Mouse (Mus musculus): ENCODE data around the gene Prrc2a. TPM values are rescaled to one million over a fixed set of nuclear protein-coding genes. Genes with fewer than 3 reads are reported as not detected.

Prrc2a gene
- polyA plus RNA-seq, 1 experiment from 2014 or later: 300 TPM

DNA sequence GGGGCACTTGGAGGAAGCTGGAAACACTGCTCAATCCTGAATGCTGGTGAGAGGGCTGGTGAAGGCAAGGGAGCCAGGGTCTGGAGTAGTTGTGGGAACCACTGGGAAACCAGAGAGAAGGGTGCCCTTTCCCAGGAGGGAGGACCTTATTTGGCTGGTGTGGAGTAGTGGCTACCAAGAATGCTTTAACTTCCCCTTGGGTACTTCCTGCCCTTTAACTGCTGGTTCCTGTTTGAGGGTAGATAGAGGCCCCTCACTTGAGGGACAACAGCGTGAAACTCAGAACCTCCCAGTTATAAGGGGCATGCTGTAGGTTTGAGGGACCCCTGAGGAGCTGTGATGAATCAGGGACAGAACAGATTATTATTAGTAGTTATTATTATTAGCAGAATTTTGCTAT, 24.5 kb upstream of the Prrc2a start:
- no peak for ATAC-seq
- no peak for TF ChIP-seq CTCF (IDR thresholded peaks at IDR 0.05)
- ChIA-PET POLR2A (interaction anchor here (0.9 kb wide), 1 partner anchor 338 kb away, joined by 3 read pairs; no protein-coding TSS in a partner anchor), CTCF (interaction anchor here (1.0 kb wide), 1 partner anchor 14 kb away, joined by 3 read pairs; no protein-coding TSS in a partner anchor)
- no peaks in the 10 kb centered on the region for H3K27me3 ChIP-seq
- in situ Hi-C loops (cut with MboI; ENCODE audit: low pct_unique_long_range_greater_than_20kb): no loop called here
- DNase-seq (ENCODE audit: low read depth, low spot score): no peak

- TF ChIP-seq CTCF (IDR thresholded peaks at IDR 0.05): no peak
- ATAC-seq (no peak), DNase-seq (ENCODE audit: low read depth, low spot score) (no peak)
- H3K27me3 ChIP-seq: no peaks in the 10 kb centered on the region
- POLR2A ChIA-PET: interaction anchor here (1.0 kb wide), 1 partner anchor 43 kb away, joined by 3 read pairs; no protein-coding TSS in a partner anchor
- in situ Hi-C loops (cut with MboI; ENCODE audit: low pct_unique_long_range_greater_than_20kb): no loop called here
- CTCF ChIA-PET: no interaction called here
Measured at GRCm38 (mm10) chr17:35187959-35188610, 23.4 kb upstream of the Prrc2a start, which contains the start of gene Lst1. Gene Lst1, minus strand, starts transcription at chr17:35188439.

GRCm38 (mm10) chr17:35187345-35187744, 22.6 kb upstream of the Prrc2a start:
- TF ChIP-seq CTCF (IDR thresholded peaks at IDR 0.05): no peak
- CTCF ChIA-PET: interaction anchor here (1.0 kb wide), 1 partner anchor 41 kb away, joined by 3 read pairs; no protein-coding TSS in a partner anchor
- ATAC-seq: no peak
- in situ Hi-C loops (cut with MboI; ENCODE audit: low pct_unique_long_range_greater_than_20kb): no loop called here
- POLR2A ChIA-PET: interaction anchor here (1.0 kb wide), 1 partner anchor 44 kb away, joined by 3 read pairs; no protein-coding TSS in a partner anchor
- no peaks in the 10 kb centered on the region for H3K27me3 ChIP-seq
- no peak for DNase-seq (ENCODE audit: low read depth, low spot score)

DNA sequence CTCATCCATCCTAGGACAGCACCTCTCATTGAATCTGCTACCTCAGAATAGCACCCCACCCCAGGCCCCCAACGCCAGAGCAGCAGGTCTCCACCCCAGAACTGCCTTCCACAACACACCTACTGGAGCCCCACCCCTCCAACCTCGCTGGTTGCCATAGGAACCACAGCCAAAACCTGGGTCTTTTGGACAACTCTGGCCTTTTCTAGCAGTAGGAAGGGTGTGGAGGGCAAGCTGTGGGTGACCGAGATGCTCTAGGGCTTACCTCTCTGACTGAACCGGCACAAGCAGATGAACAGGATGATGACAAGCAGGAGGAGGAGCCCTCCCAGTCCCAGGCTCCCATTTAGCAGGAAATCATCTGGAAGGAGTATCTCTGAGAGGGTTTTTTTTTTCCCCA, 22.0 kb upstream of the Prrc2a start:
- no peak for TF ChIP-seq CTCF (IDR thresholded peaks at IDR 0.05)
- ChIA-PET CTCF (interaction anchor here (1.0 kb wide), 1 partner anchor 42 kb away, joined by 3 read pairs; no protein-coding TSS in a partner anchor), POLR2A (no interaction called here)
- ATAC-seq (no peak), DNase-seq (ENCODE audit: low read depth, low spot score) (no peak)
- in situ Hi-C loops (cut with MboI; ENCODE audit: low pct_unique_long_range_greater_than_20kb): no loop called here
- no peaks in the 10 kb centered on the region for H3K27me3 ChIP-seq

DNA sequence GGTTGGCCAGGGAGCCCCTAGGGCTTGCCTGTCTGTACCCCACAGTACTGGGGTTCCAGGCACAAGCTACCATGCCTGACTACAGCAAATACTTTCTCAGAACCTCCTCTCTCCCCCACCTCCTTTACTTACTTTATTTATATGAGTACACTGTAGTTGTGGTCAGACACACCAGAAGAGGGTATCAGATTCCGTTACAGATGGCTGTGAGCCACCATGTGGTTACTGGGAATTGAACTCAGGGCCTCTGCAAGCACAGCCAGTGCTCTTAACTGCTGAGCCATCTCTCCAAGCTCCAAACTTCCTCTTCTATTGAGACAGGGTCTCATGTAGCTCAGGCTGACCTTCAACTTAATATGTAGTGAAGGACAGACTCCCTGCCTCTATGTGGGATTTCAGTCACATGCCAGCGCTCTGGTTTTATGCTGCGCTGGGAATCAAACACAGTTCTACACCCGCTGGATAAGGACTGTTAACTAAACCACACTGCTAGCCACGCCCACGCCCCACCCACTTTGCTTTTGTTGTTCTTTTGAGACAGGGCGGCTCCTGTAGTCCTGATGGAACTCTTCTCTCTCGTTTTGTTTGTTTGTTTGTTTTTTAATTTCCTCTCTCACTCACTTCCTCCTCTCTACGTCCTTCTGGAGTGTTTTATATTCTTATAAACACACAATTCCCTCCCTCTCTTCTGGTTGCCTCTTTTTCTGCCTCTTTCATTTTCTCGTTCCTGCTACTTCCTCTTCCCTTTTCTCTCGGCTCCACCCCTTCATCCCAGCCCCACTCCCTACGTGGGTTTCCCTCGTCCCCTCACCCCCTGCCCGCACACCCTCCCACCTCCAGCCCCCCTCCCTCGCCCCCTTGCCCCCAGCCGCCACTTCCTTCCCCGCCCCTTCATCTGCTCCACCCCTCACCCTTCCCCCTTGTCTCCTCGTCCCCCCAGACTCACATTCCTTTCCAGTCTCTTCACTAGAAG, 21.2 kb upstream of the Prrc2a start:
- DNase-seq (ENCODE audit: low read depth, low spot score) (no peak), ATAC-seq (no peak)
- ChIA-PET CTCF (interaction anchor here (1.2 to 3.9 kb wide), 3 partner anchors 9 to 19 kb away, joined by 3 to 13 read pairs (median 12); no protein-coding TSS in a partner anchor), POLR2A (no interaction called here)
- TF ChIP-seq CTCF (IDR thresholded peaks at IDR 0.05): no peak
- in situ Hi-C loops (cut with MboI; ENCODE audit: low pct_unique_long_range_greater_than_20kb): no loop called here
- no peaks in the 10 kb centered on the region for H3K27me3 ChIP-seq

DNA sequence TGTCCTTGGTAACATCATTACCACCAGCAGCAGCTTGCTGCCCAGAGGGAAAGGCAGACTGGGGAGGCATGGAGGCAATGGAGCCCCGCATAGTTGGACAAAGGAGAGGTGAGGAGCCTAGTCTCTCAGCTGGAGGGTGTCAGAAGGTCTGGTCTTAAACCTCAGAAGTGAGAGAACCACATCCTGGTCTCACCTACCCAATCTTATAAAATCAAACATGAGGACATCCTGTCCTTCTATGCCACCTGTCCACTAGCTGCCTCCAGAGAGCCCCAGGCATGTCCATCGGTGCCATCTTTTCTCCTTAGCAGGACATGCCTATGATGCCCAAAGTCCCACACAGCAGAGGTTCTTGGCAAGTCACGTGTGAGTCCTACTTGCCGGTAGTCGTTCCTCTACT, 15.4 kb upstream of the Prrc2a start:
- in situ Hi-C loops (cut with MboI; ENCODE audit: low pct_unique_long_range_greater_than_20kb): no loop called here
- ChIA-PET CTCF (interaction anchor here (0.8 to 1.0 kb wide), 3 partner anchors 11 to 53 kb away, joined by 3 to 5 read pairs (median 4); no protein-coding TSS in a partner anchor), POLR2A (interaction anchor here (0.6 kb wide), 1 partner anchor 9 kb away, joined by 3 read pairs; no protein-coding TSS in a partner anchor)
- H3K27me3 ChIP-seq: no peaks in the 10 kb centered on the region
- ATAC-seq (no peak), DNase-seq (ENCODE audit: low read depth, low spot score) (no peak)
- TF ChIP-seq CTCF (IDR thresholded peaks at IDR 0.05): no peak

DNA sequence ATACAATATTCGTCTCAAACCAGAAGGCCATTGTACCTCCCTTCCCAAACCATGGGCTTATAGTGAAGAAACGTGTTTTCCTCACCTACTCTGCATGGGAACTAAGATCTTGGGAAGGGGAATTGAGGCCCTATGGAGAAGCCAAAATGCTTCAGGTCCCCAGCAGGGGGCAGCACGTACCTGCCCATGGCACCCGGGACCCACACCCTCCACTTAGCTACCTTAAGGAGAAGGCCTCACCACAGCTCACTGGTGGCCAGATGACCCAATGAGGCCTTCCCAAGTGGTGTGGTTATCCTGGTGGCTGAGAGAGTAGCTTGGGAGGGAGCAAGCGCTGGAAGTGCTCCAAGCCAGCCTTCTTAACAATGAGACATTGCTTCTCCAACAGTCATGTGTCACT, 13.8 kb upstream of the Prrc2a start:
- in situ Hi-C loops (cut with MboI; ENCODE audit: low pct_unique_long_range_greater_than_20kb): no loop called here
- TF ChIP-seq CTCF (IDR thresholded peaks at IDR 0.05): peak; percentile 93
- ChIA-PET CTCF (interaction anchor here (0.6 to 2.0 kb wide), 11 partner anchors 10 to 194 kb away, joined by 3 to 24 read pairs (median 3); no protein-coding TSS in a partner anchor), POLR2A (no interaction called here)
- no peaks in the 10 kb centered on the region for H3K27me3 ChIP-seq
- ATAC-seq (peak; percentile 82), DNase-seq (ENCODE audit: low read depth, low spot score) (peak; percentile 15)

GRCm38 (mm10) chr17:35175968-35176367, 11.3 kb upstream of the Prrc2a start, which contains the start of gene Aif1:
Gene Aif1, minus strand, starts transcription at chr17:35176068.
- no peak for DNase-seq (ENCODE audit: low read depth, low spot score)
- H3K27me3 ChIP-seq: no peaks in the 10 kb centered on the region
- no peak for ATAC-seq
- CTCF ChIA-PET: interaction anchor here (12.3 kb wide), 1 partner anchor 57 kb away, joined by 239 read pairs; the partner anchor contains the start of genes Atp6v1g2, Ddx39b and Nfkbil1
- in situ Hi-C loops (cut with MboI; ENCODE audit: low pct_unique_long_range_greater_than_20kb): no loop called here
- POLR2A ChIA-PET: interaction anchor here (0.6 kb wide), 1 partner anchor 16 kb away, joined by 4 read pairs; no protein-coding TSS in a partner anchor
- no peak for TF ChIP-seq CTCF (IDR thresholded peaks at IDR 0.05)

- no peak for TF ChIP-seq CTCF (IDR thresholded peaks at IDR 0.05)
- POLR2A ChIA-PET: interaction anchor here (0.6 to 1.3 kb wide), 2 partner anchors 17 to 57 kb away, joined by 4 to 7 read pairs; no protein-coding TSS in a partner anchor
- no peak for DNase-seq (ENCODE audit: low read depth, low spot score)
- H3K27me3 ChIP-seq: no peaks in the 10 kb centered on the region
- CTCF ChIA-PET: interaction anchor here (1.0 to 12.3 kb wide), 2 partner anchors 14 to 57 kb away, joined by 3 to 239 read pairs; partner anchors contain the start of genes Atp6v1g2, Ddx39b and Nfkbil1
- no peak for ATAC-seq
- in situ Hi-C loops (cut with MboI; ENCODE audit: low pct_unique_long_range_greater_than_20kb): no loop called here
Measured at GRCm38 (mm10) chr17:35175382-35175781, 10.7 kb upstream of the Prrc2a start.
